Mouse (Mus musculus): ENCODE data around the gene Bcr. TPM values are rescaled to one million over a fixed set of nuclear protein-coding genes. Genes with fewer than 3 reads are reported as not detected.
A peak's percentile ranks its signal among the peaks of the same experiment; 100 is the strongest.

Bcr gene
- polyA plus RNA-seq, 1 experiment from 2014 or later = 7.6 TPM

DNA sequence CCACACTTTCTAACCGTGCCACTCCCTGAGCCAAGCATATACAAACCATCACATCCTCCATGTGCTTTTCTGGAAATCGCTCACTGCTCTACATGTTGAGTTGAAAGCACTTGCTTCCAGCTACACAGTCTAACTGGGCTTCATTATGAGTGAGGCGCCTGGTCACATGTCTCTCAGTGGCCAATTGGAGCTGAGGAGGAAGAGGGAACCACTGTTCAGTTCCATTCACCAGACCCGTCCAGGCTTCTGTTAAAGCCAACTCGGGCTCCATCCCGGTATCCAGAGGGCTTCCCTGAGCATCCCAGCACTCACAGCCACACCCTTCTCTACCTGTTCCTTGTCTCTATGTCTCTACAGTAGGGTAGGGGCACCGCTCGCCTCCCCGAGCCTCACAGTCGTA is 86.2 kb downstream of the Bcr start:
- no peak overlapping the region for H3K27ac ChIP-seq (ENCODE audit: low read depth, low read length)
- H3K4me1 ChIP-seq (ENCODE audit: control insufficient read depth, insufficient read depth, low read length) = peaks cover 12% of the 10 kb centered on the region
- H3K36me3 ChIP-seq (ENCODE audit: control insufficient read depth, insufficient read depth, low read length) = peaks cover 8% of the 10 kb centered on the region; the same call in 1 of the 2 replicates
- no peak overlapping the region for H3K4me2 ChIP-seq
- no peak overlapping the region for H3K9ac ChIP-seq (ENCODE audit: low read length)
- no peaks in the 10 kb centered on the region for H3K27me3 ChIP-seq (ENCODE audit: control insufficient read depth, insufficient read depth, low read length)
- H3K9me3 ChIP-seq (ENCODE audit: control insufficient read depth, low read length) = no peaks in the 10 kb centered on the region
- no peak overlapping the region for H3K4me3 ChIP-seq (ENCODE audit: low read depth, low read length)
- DNase-seq (ENCODE audit: low spot score, missing footprints) = peak; percentile 66
- ATAC-seq (ENCODE audit: low FRiP score) = no peak
- 89% methylated on average over 10 of the region's 10 CpGs for WGBS

DNA sequence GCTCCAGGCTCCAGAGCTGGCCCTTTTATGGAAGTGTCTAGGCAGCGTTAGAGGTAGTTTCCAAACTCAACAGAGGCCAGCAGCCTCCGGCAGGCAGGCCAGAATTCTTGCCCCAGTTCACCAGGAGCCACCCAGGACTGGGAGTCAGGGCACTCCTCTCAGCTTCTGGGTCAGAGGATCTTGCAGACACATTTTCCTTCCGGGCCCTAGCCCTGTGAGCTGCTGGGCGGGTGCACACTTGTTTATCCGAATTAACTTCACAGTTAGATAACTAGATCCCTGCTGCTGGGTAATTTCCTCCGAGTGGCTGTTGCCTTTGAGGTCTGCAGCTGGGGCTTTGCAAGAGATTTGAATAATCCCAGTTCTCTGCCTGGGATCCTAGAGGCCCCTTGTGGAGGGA is 87.9 kb downstream of the Bcr start:
- DNase-seq (ENCODE audit: low spot score, missing footprints) (peak; percentile 82), ATAC-seq (ENCODE audit: low FRiP score) (no peak)
- no peak overlapping the region for H3K9ac ChIP-seq (ENCODE audit: low read length)
- WGBS = 18% methylated on average over 6 of the region's 6 CpGs
- H3K27me3 ChIP-seq (ENCODE audit: control insufficient read depth, insufficient read depth, low read length) = no peaks in the 10 kb centered on the region
- H3K36me3 ChIP-seq (ENCODE audit: control insufficient read depth, insufficient read depth, low read length) = peaks cover 9% of the 10 kb centered on the region; the same call in 1 of the 2 replicates
- no peak overlapping the region for H3K4me3 ChIP-seq (ENCODE audit: low read depth, low read length)
- H3K9me3 ChIP-seq (ENCODE audit: control insufficient read depth, low read length) = no peaks in the 10 kb centered on the region
- no peak overlapping the region for H3K27ac ChIP-seq (ENCODE audit: low read depth, low read length)
- no peak overlapping the region for H3K4me2 ChIP-seq
- peaks cover 12% of the 10 kb centered on the region for H3K4me1 ChIP-seq (ENCODE audit: control insufficient read depth, insufficient read depth, low read length)

DNA sequence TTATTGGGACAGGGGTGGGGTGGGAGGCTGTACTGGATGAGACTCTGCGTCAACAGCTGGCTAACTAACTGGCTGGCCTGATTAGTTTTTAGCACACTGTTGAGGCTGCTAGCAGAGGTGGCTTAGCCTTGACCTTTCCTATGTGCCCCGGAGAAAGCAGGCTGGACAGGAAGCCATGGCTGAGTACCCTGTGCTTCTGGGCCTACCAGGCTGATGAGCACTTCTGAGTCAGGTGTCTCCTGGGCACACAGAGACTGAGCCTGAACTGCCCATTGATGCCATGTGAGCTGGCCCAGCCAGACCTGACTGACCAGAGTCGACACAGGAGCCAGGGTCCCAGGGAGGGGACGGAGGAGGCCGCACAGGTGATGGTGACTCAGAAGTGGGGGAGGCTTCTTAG is 90.0 kb downstream of the Bcr start:
- Histone ChIP-seq H3K27ac (ENCODE audit: low read depth, low read length) (no peak overlapping the region), H3K9ac (ENCODE audit: low read length) (no peak overlapping the region), H3K4me3 (ENCODE audit: low read depth, low read length) (no peak overlapping the region), H3K9me3 (ENCODE audit: control insufficient read depth, low read length) (no peaks in the 10 kb centered on the region), H3K36me3 (ENCODE audit: control insufficient read depth, insufficient read depth, low read length) (peaks cover 9% of the 10 kb centered on the region; the same call in 1 of the 2 replicates), H3K4me2 (no peak overlapping the region), H3K27me3 (ENCODE audit: control insufficient read depth, insufficient read depth, low read length) (no peaks in the 10 kb centered on the region), H3K4me1 (ENCODE audit: control insufficient read depth, insufficient read depth, low read length) (peaks cover 12% of the 10 kb centered on the region)
- peak; percentile 25; the same call in 1 of the 2 replicates for ATAC-seq (ENCODE audit: low FRiP score)
- peak; percentile 78 for DNase-seq (ENCODE audit: low spot score, missing footprints)
- WGBS = 72% methylated on average over 5 of the region's 5 CpGs

DNA sequence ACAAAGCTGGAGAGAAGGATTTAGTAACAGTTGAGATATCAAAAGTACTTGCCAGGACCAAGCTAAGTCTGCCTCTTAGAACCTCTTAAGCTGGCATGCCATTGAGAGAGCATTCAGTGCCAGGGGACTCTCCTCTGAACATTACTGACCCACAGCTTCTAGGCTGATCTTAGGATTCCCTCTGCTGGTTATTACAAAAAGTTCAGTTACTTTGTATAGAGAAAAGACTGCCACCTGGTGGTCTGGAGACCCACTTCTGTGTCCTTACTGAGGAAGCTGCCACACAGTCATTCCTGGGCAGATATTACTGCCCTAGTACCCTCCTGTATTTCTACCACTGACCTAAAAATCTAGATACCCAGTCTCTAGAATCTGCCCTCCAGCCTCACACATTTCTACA is 90.9 kb downstream of the Bcr start:
- H3K9me3 ChIP-seq (ENCODE audit: control insufficient read depth, low read length) = no peaks in the 10 kb centered on the region

DNA sequence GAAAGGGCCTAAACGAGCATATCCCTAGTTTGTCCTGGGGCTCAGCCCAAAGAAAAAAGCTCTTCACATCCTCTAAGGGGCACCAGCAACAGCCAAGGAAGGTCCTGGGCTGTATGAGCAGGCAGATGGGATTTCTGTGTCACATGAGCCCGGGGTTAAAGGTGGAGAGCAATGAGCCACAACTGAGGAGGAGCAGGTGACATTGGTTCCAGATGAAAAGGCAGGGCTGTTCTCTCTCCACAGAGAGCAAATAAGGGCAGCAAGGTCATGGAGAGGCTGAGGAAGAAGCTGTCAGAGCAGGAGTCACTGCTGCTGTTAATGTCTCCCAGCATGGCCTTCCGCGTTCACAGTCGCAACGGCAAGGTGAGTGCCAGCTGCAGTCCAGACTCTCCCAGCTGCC is 96.4 kb downstream of the Bcr start:
- Histone ChIP-seq H3K27me3 (ENCODE audit: control insufficient read depth, insufficient read depth, low read length) (no peaks in the 10 kb centered on the region), H3K9ac (ENCODE audit: low read length) (no peak overlapping the region), H3K9me3 (ENCODE audit: control insufficient read depth, low read length) (no peaks in the 10 kb centered on the region), H3K4me1 (ENCODE audit: control insufficient read depth, insufficient read depth, low read length) (no peaks in the 10 kb centered on the region), H3K27ac (ENCODE audit: low read depth, low read length) (no peak overlapping the region), H3K36me3 (ENCODE audit: control insufficient read depth, insufficient read depth, low read length) (peaks cover 9% of the 10 kb centered on the region), H3K4me2 (no peak overlapping the region), H3K4me3 (ENCODE audit: low read depth, low read length) (no peak overlapping the region)
- 87% methylated on average over 6 of the region's 6 CpGs for WGBS
- DNase-seq (ENCODE audit: low spot score, missing footprints) (no peak), ATAC-seq (ENCODE audit: low FRiP score) (no peak)

More for the DNA sequence above, 90.9 kb downstream of the Bcr start:
- no peak overlapping the region for H3K4me2 ChIP-seq
- no peak overlapping the region for H3K27ac ChIP-seq (ENCODE audit: low read depth, low read length)
- no peak overlapping the region for H3K9ac ChIP-seq (ENCODE audit: low read length)
- peak; percentile 94 for DNase-seq (ENCODE audit: low spot score, missing footprints)
- no peak overlapping the region for H3K4me3 ChIP-seq (ENCODE audit: low read depth, low read length)
- H3K27me3 ChIP-seq (ENCODE audit: control insufficient read depth, insufficient read depth, low read length) = no peaks in the 10 kb centered on the region
- peaks cover 12% of the 10 kb centered on the region for H3K4me1 ChIP-seq (ENCODE audit: control insufficient read depth, insufficient read depth, low read length)
- peaks cover 5% of the 10 kb centered on the region; the same call in 1 of the 2 replicates for H3K36me3 ChIP-seq (ENCODE audit: control insufficient read depth, insufficient read depth, low read length)
- peak; percentile 56 for ATAC-seq (ENCODE audit: low FRiP score)

DNA sequence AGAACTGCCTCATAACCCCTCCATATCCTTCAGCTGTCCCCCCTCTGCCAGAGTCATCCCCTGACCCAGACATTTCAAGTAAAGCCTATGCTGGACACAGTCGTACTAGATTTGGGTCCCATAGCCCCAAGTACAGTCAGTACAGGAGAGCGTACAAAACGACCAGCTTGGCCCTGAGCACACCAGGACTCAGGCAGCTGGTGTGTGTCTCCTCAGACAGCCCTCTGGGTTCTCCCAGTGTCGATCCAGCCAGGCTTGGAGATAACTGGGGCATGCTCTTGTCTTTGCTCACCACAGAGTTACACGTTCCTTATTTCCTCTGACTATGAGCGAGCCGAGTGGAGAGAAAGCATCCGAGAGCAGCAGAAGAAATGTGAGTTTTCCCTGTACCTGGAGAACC is 97.3 kb downstream of the Bcr start:
- 92% methylated on average over 8 of the region's 8 CpGs for WGBS
- H3K27ac ChIP-seq (ENCODE audit: low read depth, low read length) = no peak overlapping the region
- peaks cover 6% of the 10 kb centered on the region for H3K36me3 ChIP-seq (ENCODE audit: control insufficient read depth, insufficient read depth, low read length)
- H3K4me2 ChIP-seq = no peak overlapping the region
- H3K27me3 ChIP-seq (ENCODE audit: control insufficient read depth, insufficient read depth, low read length) = no peaks in the 10 kb centered on the region
- no peaks in the 10 kb centered on the region for H3K4me1 ChIP-seq (ENCODE audit: control insufficient read depth, insufficient read depth, low read length)
- DNase-seq (ENCODE audit: low spot score, missing footprints) (no peak), ATAC-seq (ENCODE audit: low FRiP score) (no peak)
- no peaks in the 10 kb centered on the region for H3K9me3 ChIP-seq (ENCODE audit: control insufficient read depth, low read length)
- no peak overlapping the region for H3K4me3 ChIP-seq (ENCODE audit: low read depth, low read length)
- no peak overlapping the region for H3K9ac ChIP-seq (ENCODE audit: low read length)

DNA sequence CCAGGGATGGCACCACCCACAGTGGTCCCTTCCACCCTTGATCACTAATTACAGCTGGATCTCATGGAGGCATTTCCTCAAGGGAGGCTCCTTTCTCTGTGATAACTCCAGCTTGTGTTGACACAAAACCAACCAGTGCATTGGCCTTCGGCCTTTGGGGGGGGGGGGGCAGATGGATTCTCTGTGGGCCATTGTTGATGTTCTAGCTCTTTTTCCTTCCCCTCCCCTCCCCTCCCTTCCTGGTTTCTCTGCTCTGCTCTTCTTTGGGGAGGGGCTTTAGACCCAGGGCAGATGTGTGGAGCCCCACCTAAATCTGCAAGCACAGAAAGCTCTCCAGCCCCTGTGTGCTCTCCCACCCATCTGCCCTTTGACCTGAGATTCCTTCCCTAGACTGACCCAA is 98.0 kb downstream of the Bcr start:
- Histone ChIP-seq H3K27ac (ENCODE audit: low read depth, low read length) (no peak overlapping the region), H3K9ac (ENCODE audit: low read length) (no peak overlapping the region), H3K27me3 (ENCODE audit: control insufficient read depth, insufficient read depth, low read length) (no peaks in the 10 kb centered on the region), H3K4me2 (no peak overlapping the region), H3K4me1 (ENCODE audit: control insufficient read depth, insufficient read depth, low read length) (no peaks in the 10 kb centered on the region), H3K9me3 (ENCODE audit: control insufficient read depth, low read length) (no peaks in the 10 kb centered on the region), H3K4me3 (ENCODE audit: low read depth, low read length) (no peak overlapping the region), H3K36me3 (ENCODE audit: control insufficient read depth, insufficient read depth, low read length) (peaks cover 6% of the 10 kb centered on the region; the same call in 1 of the 2 replicates)
- WGBS = 67% methylated on average over 1 of the region's 1 CpGs
- ATAC-seq (ENCODE audit: low FRiP score) = no peak
- no peak for DNase-seq (ENCODE audit: low spot score, missing footprints)

DNA sequence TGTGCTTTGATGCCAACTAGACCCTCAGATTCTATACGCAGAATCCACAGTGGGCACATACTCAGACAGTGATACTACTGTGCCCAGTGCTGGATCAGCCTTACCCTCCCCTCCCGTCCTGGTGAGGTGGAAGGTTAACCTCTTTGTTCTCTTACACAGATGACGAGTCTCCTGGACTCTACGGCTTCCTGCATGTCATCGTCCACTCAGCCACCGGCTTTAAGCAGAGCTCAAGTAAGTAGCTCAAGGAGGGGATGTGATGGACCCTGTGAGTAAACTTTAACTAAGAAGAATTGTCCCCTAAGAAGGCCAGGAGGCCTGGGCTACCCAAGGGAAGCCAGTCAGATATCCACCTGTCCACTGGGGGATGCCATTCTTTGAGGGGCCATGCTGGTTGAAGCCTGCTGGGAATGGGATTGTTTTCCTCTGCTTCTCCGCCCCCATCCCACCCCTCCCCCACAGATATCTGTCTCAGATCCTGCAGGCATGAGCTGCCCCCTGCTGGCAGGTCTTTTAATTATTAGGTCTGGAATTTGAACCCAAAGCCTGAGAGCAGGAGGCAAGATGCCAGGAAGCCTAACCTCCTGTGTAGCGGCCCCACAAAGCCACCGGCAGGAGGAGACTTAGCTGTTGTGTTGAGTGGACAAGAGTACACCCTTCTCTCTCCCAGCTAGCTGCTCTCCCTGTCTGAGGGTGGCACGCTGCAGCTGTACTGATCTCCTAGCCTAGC is 99.9 kb downstream of the Bcr start:
- Histone ChIP-seq H3K4me2 (no peak overlapping the region), H3K27me3 (ENCODE audit: control insufficient read depth, insufficient read depth, low read length) (no peaks in the 10 kb centered on the region), H3K9ac (ENCODE audit: low read length) (no peak overlapping the region), H3K36me3 (ENCODE audit: control insufficient read depth, insufficient read depth, low read length) (peaks cover 9% of the 10 kb centered on the region; the same call in 1 of the 2 replicates), H3K4me1 (ENCODE audit: control insufficient read depth, insufficient read depth, low read length) (no peaks in the 10 kb centered on the region), H3K27ac (ENCODE audit: low read depth, low read length) (no peak overlapping the region), H3K4me3 (ENCODE audit: low read depth, low read length) (no peak overlapping the region), H3K9me3 (ENCODE audit: control insufficient read depth, low read length) (no peaks in the 10 kb centered on the region)
- DNase-seq (ENCODE audit: low spot score, missing footprints) (peak; percentile 80), ATAC-seq (ENCODE audit: low FRiP score) (no peak)
- WGBS = 73% methylated on average over 10 of the region's 10 CpGs

DNA sequence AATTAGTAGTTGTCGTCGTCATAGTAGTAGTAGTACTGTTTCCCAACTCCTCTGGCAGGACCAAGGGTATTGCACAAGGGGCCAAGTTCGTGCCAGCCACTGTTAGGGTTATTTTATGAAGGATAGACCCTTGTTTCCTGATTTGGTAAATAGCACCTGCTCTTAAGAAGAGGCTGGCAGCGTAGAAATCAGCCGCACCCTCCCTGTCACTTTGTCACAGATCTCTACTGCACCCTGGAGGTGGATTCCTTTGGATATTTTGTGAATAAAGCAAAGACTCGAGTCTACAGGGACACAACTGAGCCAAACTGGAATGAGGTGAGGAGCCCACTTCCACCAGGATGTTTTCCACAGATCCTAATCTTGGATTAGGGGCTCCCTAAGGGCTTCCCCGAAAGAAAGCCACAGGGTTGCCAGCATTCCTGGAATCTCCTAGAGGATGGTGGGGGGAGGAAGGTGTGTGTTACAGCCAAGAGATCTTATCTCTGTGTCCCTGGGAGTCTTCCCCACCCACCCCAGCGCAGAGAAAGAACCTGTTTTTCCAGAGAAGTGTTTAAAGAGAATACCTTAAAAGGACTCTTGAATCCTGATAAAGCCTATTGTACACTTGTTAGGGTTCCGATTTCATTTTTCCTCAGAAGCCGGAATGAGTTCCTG is 105.6 kb downstream of the Bcr start:
- no peaks in the 10 kb centered on the region for H3K4me1 ChIP-seq (ENCODE audit: control insufficient read depth, insufficient read depth, low read length)
- H3K9me3 ChIP-seq (ENCODE audit: control insufficient read depth, low read length) = no peaks in the 10 kb centered on the region
- H3K4me2 ChIP-seq = no peak overlapping the region
- H3K27me3 ChIP-seq (ENCODE audit: control insufficient read depth, insufficient read depth, low read length) = no peaks in the 10 kb centered on the region
- WGBS = 79% methylated on average over 10 of the region's 10 CpGs
- peak; percentile 79 for DNase-seq (ENCODE audit: low spot score, missing footprints)
- no peak overlapping the region for H3K4me3 ChIP-seq (ENCODE audit: low read depth, low read length)
- H3K27ac ChIP-seq (ENCODE audit: low read depth, low read length) = no peak overlapping the region
- no peak overlapping the region for H3K9ac ChIP-seq (ENCODE audit: low read length)
- H3K36me3 ChIP-seq (ENCODE audit: control insufficient read depth, insufficient read depth, low read length) = peaks cover 10% of the 10 kb centered on the region
- ATAC-seq (ENCODE audit: low FRiP score) = no peak

Data from midbrain, embryonic 11.5 days (tissue).